Mouse (Mus musculus) limb, embryonic 15.5 days (tissue): ENCODE results near the gene Pcx. TPM values are rescaled to one million over a fixed set of nuclear protein-coding genes. Genes with fewer than 3 reads are reported as not detected.

Source experiments
- ATAC-seq: fragments of 200-750 bp; cut with Nextera tagmentation; 2 replicates; pipeline ENCODE4 v1.8.0; 2017; ENCODE audit warnings: low read depth, moderate TSS enrichment; ENCODE audit not compliant: insufficient number of reproducible peaks, low FRiP score, low TSS enrichment
- H3K27ac ChIP-seq: fragments of 300-500 bp; sonication (generic); 2 replicates; pipeline ENCODE4 v1.5.1; 2015; ENCODE audit warnings: moderate library complexity, mild to moderate bottlenecking, inconsistent platforms
- H3K27me3 ChIP-seq: fragments of 300-500 bp; sonication (generic); 2 replicates; pipeline ENCODE4 v1.6.1; 2015; ENCODE audit warnings: inconsistent platforms
- H3K36me3 ChIP-seq: fragments of 300-500 bp; sonication (generic); 2 replicates; pipeline ENCODE4 v1.6.1; 2015; ENCODE audit warnings: inconsistent platforms
- H3K4me1 ChIP-seq: fragments of 300-500 bp; sonication (generic); 2 replicates; pipeline ENCODE4 v1.6.1; 2015; ENCODE audit warnings: inconsistent platforms
- H3K4me2 ChIP-seq: fragments of 300-500 bp; sonication (generic); 2 replicates; pipeline ENCODE4 v1.6.1; 2015; ENCODE audit warnings: mild to moderate bottlenecking, inconsistent platforms
- H3K4me3 ChIP-seq: fragments of 300-500 bp; sonication (generic); 2 replicates; pipeline ENCODE4 v1.5.1; 2015; ENCODE audit warnings: mild to moderate bottlenecking, inconsistent platforms
- H3K9ac ChIP-seq: fragments of 300-500 bp; sonication (generic); 2 replicates; pipeline ENCODE4 v1.6.1; 2015; ENCODE audit warnings: inconsistent platforms
- H3K9me3 ChIP-seq: fragments of 300-500 bp; sonication (generic); 2 replicates; pipeline ENCODE4 v1.6.1; 2016; ENCODE audit warnings: inconsistent platforms
- WGBS: fragments of 180-500 bp; shearing (Covaris S2); methylation state at CpG from one replicate; pipeline ENCODE4 v1.1.7; 2015; 5-methylcytosine and 5-hydroxymethylcytosine counted together
- microRNA-seq: library from miRNA; unstranded; fragments of <30 nt; microRNA quantifications from one replicate; pipeline ENCODE4, GENCODE M21; 2016
- polyA plus RNA-seq: library from polyadenylated mRNA; unstranded; fragments of >200 nt; fragmentation: Nextera tagmentation; extraction: Ambion mirVana; gene quantifications from 2 replicates; pipeline ENCODE4 v1.2.1, GENCODE M21; 2015

Gene Pcx
- polyA plus RNA-seq, 1 experiment from 2014 or later = 16.2 TPM

DNA sequence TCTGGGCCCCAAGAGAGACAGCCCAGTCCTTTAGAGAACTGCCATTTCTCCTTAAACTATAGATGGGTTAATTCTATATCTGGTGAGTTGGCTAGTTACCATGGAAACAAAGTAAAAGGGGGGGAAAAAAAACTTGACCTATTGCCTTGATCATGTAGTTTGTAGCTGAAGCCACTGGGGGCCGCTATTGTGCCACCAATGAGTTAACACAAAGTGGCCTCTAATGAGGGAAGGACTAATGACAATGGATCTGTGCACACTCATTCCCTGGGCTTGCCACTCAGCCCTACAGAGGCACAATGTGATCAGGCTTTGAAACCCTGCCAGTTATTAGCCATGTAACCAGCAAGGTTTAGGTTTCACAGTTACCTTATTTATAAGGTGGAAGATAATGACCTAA lies 118.5 kb downstream of the Pcx start:
- WGBS = 0% methylated on average over 1 of the region's 1 CpGs
- ATAC-seq = no peak
- Histone ChIP-seq H3K36me3 (peaks cover 2% of the 10 kb centered on the region), H3K4me1 (peaks cover 24% of the 10 kb centered on the region), H3K27ac (no peak overlapping the region), H3K4me2 (no peak overlapping the region), H3K4me3 (no peak overlapping the region), H3K27me3 (no peaks in the 10 kb centered on the region), H3K9ac (no peak overlapping the region), H3K9me3 (no peaks in the 10 kb centered on the region)

DNA sequence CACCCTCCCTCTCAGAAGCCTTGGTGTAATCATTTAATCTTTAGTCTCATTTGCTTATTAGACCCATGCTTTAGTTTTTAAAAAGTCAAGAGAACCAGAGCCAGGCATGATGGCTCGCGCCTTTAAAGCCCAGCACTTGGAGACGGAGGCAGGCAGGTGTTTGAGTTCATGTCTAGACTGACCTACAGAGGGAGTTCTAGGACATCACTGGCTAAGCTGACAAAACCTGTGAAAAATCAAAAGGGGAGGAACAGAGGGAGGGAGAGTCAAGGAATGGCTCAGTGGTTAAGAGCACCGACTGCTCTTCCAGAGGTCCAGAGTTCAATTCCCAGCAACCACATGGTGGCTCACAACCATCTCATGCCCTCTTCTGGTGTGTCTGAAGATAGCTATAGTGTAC lies 125.7 kb downstream of the Pcx start:
- Histone ChIP-seq H3K36me3 (no peaks in the 10 kb centered on the region), H3K9me3 (no peaks in the 10 kb centered on the region), H3K27ac (no peak overlapping the region), H3K4me1 (no peaks in the 10 kb centered on the region), H3K4me2 (no peak overlapping the region), H3K4me3 (no peak overlapping the region), H3K9ac (no peak overlapping the region), H3K27me3 (peaks cover 5% of the 10 kb centered on the region; the same call in 1 of the 2 replicates)
- WGBS = 68% methylated on average over 4 of the region's 4 CpGs
- no peak for ATAC-seq

DNA sequence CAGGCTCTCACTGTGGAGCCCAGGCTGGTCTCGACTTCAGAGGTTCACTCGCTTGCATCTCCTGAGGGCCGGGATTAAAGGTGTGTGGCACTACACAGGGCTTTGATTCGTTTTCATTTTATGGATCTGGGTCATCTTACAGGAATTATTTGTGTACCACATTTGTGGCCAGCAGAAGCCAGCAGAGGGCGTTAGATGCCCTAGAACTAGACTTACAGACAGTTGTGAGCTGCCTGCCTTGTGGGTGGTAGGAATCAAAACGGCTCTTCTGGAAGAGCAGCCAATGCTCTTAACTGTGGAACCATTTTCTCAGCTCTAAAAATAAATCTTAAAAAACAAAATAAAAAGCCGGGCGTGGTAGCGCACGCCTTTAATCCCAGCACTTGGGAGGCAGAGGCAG lies 134.0 kb downstream of the Pcx start:
- no peak overlapping the region for H3K27ac ChIP-seq
- H3K36me3 ChIP-seq = no peaks in the 10 kb centered on the region
- no peaks in the 10 kb centered on the region for H3K4me1 ChIP-seq
- WGBS = 38% methylated on average over 10 of the region's 10 CpGs
- no peaks in the 10 kb centered on the region for H3K27me3 ChIP-seq
- H3K4me2 ChIP-seq = no peak overlapping the region
- ATAC-seq = no peak
- no peak overlapping the region for H3K9ac ChIP-seq
- H3K9me3 ChIP-seq = no peaks in the 10 kb centered on the region
- no peak overlapping the region for H3K4me3 ChIP-seq

DNA sequence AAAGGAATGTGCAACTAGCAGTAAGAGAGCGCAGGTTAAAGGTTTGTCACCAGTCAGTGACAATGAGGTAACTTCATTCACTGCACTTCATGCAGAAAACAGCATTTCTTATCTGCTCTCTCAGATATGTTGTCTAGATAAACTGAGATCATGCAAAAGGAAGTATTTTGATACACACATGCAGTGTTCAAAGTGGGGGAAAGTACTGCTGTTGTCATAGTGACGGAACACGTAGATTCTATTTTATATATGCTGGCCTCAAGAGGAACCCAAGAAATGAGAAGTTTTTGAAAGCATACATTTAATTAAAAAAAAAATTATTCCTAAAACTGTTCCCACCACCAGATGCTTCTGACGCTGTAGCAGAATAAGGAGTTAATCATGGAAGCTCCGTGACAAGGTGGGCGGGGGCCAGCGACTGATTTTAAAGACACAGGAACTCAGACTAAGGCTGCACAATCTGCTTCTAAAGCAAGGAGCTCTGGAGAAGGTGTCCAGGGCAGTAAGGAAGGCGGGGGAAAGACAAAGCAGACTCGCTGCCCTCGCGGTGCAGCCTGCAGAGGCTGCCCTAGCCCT lies 136.7 kb downstream of the Pcx start:
- 66% methylated on average over 11 of the region's 11 CpGs for WGBS
- Histone ChIP-seq H3K27me3 (no peaks in the 10 kb centered on the region), H3K36me3 (no peaks in the 10 kb centered on the region), H3K4me2 (no peak overlapping the region), H3K4me3 (no peak overlapping the region), H3K9me3 (no peaks in the 10 kb centered on the region), H3K27ac (no peak overlapping the region), H3K9ac (no peak overlapping the region), H3K4me1 (no peaks in the 10 kb centered on the region)
- ATAC-seq = no peak

DNA sequence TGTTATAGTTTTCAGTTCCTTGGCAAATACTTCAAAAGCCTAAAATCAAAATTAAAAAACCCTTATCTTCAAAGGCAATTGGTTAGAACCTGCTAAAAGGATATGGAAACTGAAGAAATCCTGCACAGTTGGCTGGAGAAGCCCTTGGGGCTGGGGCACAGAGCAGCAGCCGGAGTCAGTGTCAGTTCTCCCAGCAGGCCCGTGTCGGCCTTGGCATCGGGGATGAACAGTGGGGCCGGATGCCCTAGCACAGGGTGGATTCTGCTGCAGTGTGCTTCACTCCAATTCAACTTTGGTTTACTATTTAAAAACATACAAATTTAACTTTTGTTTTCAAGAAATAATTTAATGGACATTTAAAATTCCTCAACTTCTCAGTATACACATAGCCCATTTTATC lies 147.9 kb downstream of the Pcx start:
- Histone ChIP-seq H3K4me2 (no peak overlapping the region), H3K27ac (no peak overlapping the region), H3K9ac (no peak overlapping the region), H3K36me3 (no peaks in the 10 kb centered on the region), H3K27me3 (no peaks in the 10 kb centered on the region), H3K4me3 (no peak overlapping the region), H3K4me1 (no peaks in the 10 kb centered on the region), H3K9me3 (no peaks in the 10 kb centered on the region)
- 83% methylated on average over 5 of the region's 5 CpGs for WGBS
- no peak for ATAC-seq

DNA sequence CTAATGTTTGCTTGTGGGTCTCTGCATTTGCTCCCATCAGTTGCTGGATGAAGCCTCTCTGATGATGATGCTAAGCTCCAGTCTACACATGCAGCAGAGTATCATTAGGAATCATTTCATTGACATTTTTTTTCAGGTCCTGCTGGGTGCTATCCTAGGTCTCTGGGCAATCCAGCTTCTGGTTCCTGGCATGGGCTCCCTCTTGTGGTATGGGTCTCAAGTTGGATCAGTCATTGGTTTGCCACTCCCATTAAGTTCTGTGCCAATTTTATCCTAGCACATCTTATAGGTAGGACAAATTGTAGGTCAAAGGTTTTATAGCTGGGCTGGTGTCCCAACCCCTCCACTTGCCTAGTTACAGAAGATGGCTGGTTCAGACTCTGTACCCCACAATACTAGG lies 156.5 kb downstream of the Pcx start:
- no peaks in the 10 kb centered on the region for H3K27me3 ChIP-seq
- no peak for ATAC-seq
- no peak overlapping the region for H3K9ac ChIP-seq
- no peaks in the 10 kb centered on the region for H3K9me3 ChIP-seq
- H3K27ac ChIP-seq = no peak overlapping the region
- H3K4me3 ChIP-seq = no peak overlapping the region
- H3K36me3 ChIP-seq = no peaks in the 10 kb centered on the region
- H3K4me1 ChIP-seq = no peaks in the 10 kb centered on the region
- H3K4me2 ChIP-seq = no peak overlapping the region

DNA sequence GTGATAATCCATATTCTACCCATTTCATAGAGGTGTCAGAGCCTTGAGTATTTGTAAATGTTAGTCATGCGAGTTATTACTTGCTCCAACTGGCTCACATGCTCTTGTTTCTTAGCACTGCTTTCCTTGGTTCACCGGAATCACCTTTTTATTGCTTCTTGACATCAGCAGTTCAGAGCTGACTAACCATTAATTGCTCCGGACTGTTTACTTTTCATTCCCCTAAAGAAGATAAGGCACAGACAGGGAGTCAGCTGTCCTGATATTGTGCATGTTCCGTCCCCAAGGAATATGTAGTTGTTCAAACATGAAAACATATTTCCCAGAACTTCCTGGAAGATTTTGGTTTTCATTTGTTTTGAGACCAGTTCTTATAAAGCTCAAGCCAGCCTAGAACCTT lies 160.5 kb downstream of the Pcx start:
- 62% methylated on average over 4 of the region's 4 CpGs for WGBS
- no peak overlapping the region for H3K9ac ChIP-seq

More for the DNA sequence above, 160.5 kb downstream of the Pcx start:
- Histone ChIP-seq H3K27me3 (no peaks in the 10 kb centered on the region), H3K4me2 (no peak overlapping the region), H3K36me3 (no peaks in the 10 kb centered on the region), H3K9me3 (no peaks in the 10 kb centered on the region), H3K27ac (no peak overlapping the region), H3K4me3 (no peak overlapping the region), H3K4me1 (no peaks in the 10 kb centered on the region)
- no peak for ATAC-seq

Small RNA genes within 50 kb of the gene (microRNA-seq; reads per million reads assigned to microRNA genes)
- gene Mir6986 = 0.61 reads per million

Other genes with a start within 250 kb of the Pcx start
- 29.4 and 32.7 TPM in 2 replicates for gene Ssh3, start 241.3 kb upstream of the Pcx start, polyA plus RNA-seq
- gene Ankrd13d, start 227.3 kb upstream of the Pcx start, polyA plus RNA-seq = 11.8 TPM in 2 replicates
- 18.5 and 20.5 TPM in 2 replicates for gene Grk2, start 204.2 kb upstream of the Pcx start, polyA plus RNA-seq
- 40.9 and 41.2 TPM in 2 replicates for gene Kdm2a, start 112.2 kb upstream of the Pcx start, polyA plus RNA-seq
- 45.2 and 53.6 TPM in 2 replicates for gene Rhod, start 71.0 kb upstream of the Pcx start, polyA plus RNA-seq
- gene Syt12, start 33.0 kb upstream of the Pcx start, polyA plus RNA-seq = 0.55 and 0.76 TPM in 2 replicates
- not detected in 2 replicates for gene 2010003K11Rik, start 11.9 kb upstream of the Pcx start, polyA plus RNA-seq
- 3.3 and 5.3 TPM in 2 replicates for gene Lrfn4, start 105.2 kb downstream of the Pcx start, polyA plus RNA-seq
- 63.9 and 64.8 TPM in 2 replicates for gene Rce1, start 115.2 kb downstream of the Pcx start, polyA plus RNA-seq
- gene Gm960, start 188.2 kb downstream of the Pcx start, polyA plus RNA-seq = 2.9 and 4.0 TPM in 2 replicates
- gene Sptbn2, start 200.7 kb downstream of the Pcx start, polyA plus RNA-seq = 5.5 TPM in 2 replicates
- 56.3 and 56.9 TPM in 2 replicates for gene Rbm4b, start 246.0 kb downstream of the Pcx start, polyA plus RNA-seq